Mouse (Mus musculus) forebrain, embryonic 14.5 days (tissue): ENCODE measurements around the gene Stx18. TPM values are rescaled to one million over a fixed set of nuclear protein-coding genes. Genes with fewer than 3 reads are reported as not detected.

ENCODE experiments used
- polyA plus RNA-seq: library from polyadenylated mRNA; unstranded; fragments of >200 nt; fragmentation: Nextera tagmentation; extraction: Ambion mirVana; gene quantifications from 2 replicates; pipeline ENCODE4 v1.2.1, GENCODE M21; 2014

The Stx18 gene
- polyA plus RNA-seq, 1 experiment from 2014 or later, result 39.6 TPM

Other genes with a start within 250 kb of the Stx18 start
- gene Msx1, start 214.2 kb upstream of the Stx18 start, polyA plus RNA-seq, result 12.5 and 16.1 TPM in 2 replicates
- gene Nsg1, start 121.2 kb downstream of the Stx18 start, polyA plus RNA-seq, result 351 and 354 TPM in 2 replicates
- gene Zbtb49, start 181.7 kb downstream of the Stx18 start, polyA plus RNA-seq, result 15.9 and 19.6 TPM in 2 replicates
- 42.9 and 48.3 TPM in 2 replicates for gene Lyar, start 181.7 kb downstream of the Stx18 start, polyA plus RNA-seq
- gene Tmem128, start 221.4 kb downstream of the Stx18 start, polyA plus RNA-seq, result 108 and 109 TPM in 2 replicates
- gene Otop1, start 237.2 kb downstream of the Stx18 start, polyA plus RNA-seq, result not detected in 2 replicates